Mouse (Mus musculus) B cell, adult (primary cell): ENCODE results near the gene Egfl6. TPM values are rescaled to one million over a fixed set of nuclear protein-coding genes. Genes with fewer than 3 reads are reported as not detected.

Experiments
- total RNA-seq: library from RNA; stranded (reverse); gene quantifications from 4 replicates; pipeline ENCODE4 v1.2.4, GENCODE M21; 2023; ENCODE audit not compliant: inconsistent age

Egfl6 gene
- total RNA-seq: 0.54 to 1.5 TPM (median 0.64 TPM) in 4 replicates

DNA sequence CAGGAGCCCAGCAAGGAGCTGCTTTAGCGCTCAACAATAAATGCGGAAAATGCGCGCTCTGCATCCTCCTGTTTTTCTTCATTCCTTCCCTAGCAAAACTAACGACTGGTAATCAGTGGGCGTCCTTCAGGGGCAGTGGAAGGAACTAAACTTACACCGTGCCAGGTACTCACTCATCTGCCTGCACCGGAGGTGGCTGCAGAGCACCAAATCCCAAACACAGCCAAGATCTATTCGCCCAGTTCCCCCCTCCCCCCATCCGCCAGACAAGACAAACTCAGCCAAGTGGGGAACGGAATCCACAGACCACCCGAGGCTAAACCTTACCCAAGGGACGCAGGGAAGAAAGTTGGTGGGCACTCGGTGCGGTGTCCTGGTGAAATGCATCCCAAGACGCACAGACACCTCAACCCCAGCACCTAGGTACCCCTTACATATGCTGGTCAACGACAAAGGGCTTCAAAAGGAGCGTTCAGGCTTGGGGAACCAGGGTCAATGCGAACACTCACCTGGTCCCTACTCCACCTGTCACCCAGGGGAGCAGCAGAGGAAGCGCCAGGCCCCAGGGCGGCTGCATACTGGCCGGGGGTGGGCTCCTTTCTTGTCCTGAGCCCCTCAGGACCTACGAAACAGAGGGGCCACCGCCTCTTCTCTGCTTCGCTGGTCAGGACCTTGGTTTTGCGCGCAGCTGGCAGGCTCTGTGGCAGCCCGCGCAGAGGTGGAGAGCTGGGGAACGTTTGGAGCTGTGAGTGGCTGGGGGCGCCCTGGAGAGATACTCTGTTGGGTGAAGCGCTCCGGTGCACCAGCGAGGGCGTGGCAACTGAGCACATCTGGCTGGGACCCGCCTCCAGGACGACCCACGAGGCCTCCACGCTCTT is at the start of gene Egfl6:
Gene Egfl6, minus strand, starts transcription at position 774 of the 878 bp plus-strand sequence.

DNA sequence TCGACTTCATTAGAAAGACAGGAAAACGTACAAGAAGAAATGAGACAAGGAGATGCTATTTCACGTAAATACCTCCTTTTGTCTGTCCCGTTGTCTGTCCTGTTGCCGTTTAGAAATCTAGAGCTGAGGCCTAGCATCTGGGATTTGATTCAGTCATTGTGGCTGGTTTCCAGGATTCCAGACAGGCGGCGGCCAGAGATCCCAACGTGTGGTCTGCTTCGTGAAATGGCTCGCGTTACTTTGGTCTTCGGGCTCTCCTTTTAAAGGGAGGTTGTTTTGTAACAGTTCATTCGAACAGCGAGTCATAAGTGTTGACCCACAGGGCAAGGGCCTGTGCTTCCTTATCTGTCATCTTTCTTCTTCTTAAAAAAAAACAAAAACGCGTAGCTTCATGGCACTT is 67.2 kb downstream of the Egfl6 start, which contains the start of gene Tceanc:
Gene Tceanc, minus strand, starts transcription at position 223 of the 400 bp plus-strand sequence.

DNA sequence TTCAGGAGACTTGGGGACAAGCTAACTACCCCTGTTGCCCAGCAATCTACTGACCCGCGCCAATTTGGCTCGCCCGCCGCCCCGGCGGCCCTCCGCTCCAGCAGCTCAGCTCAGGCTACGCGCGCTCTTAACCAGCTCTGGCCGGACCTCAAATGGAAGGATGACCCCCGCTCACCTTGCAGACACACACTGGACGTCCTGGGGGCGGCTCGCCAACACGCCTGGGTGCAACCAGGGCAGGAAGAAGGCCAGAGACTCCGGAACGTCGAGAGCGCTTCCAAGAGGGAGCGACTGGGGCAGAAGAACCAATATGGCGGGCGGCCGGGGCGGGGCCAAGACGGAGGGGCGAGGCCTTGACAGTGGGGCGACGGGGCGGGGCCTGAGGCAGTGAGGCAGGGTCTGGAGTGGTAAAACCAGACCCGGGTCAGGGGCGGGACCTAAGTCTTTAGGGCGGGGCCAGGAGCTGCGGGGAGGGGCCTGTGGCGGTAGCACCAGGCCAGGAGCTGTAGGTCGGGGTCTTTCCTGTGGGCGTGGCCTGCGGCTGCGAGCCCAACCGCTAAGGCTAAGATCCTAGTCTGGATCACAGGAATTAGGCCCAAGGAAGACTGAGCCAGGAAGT is 106.0 kb downstream of the Egfl6 start, which contains the start of gene Rab9:
Gene Rab9, minus strand, starts transcription at position 503 of the 619 bp plus-strand sequence.

Other genes with a start within 250 kb of the Egfl6 start
- gene Trappc2, start 145.1 kb downstream of the Egfl6 start, total RNA-seq: 4.6 to 9.2 TPM (median 6.3 TPM) in 4 replicates
- 15.4 to 17.8 TPM (median 16.9 TPM) in 4 replicates for gene Ofd1, start 145.0 kb downstream of the Egfl6 start, total RNA-seq
- 16.5 to 19.0 TPM (median 17.8 TPM) in 4 replicates for gene Rab9, start 105.9 kb downstream of the Egfl6 start, total RNA-seq
- 5.8 to 12.4 TPM (median 9.4 TPM) in 4 replicates for gene Tceanc, start 67.2 kb downstream of the Egfl6 start, total RNA-seq